Mouse (Mus musculus): Measurements from ENCODE around the gene Cstad.

- TF ChIP-seq POLR2A (IDR thresholded peaks at IDR 0.05; ENCODE audit: low read depth, low read length): no peak
- TF ChIP-seq CTCF (IDR thresholded peaks at IDR 0.05; ENCODE audit: extremely low read depth, insufficient read length, insufficient replicate concordance, low read depth, low read length): no peak
These were observed 5.8 kb upstream of the Cstad start for GRCm38 (mm10) chr2:30588985-30589511.
